Mouse (Mus musculus) testis, postnatal 14 days (tissue): ENCODE data around the gene Pnma1.

Experiments used
- DNase-seq: peaks from one replicate; pipeline ENCODE4 v3.0.0; 2021; ENCODE audit warnings: low spot score

Gene Pnma1

GRCm38 (mm10) chr12:84153414-84153813 is 5.1 kb upstream of the Pnma1 start:
- DNase-seq: no peak

GRCm38 (mm10) chr12:84152352-84153190 is 4.3 kb upstream of the Pnma1 start:
- DNase-seq: no peak

GRCm38 (mm10) chr12:84151911-84152310 is 3.6 kb upstream of the Pnma1 start:
- DNase-seq: no peak

- no peak for DNase-seq
These were observed 2.7 kb upstream of the Pnma1 start for GRCm38 (mm10) chr12:84150976-84151375.

- no peak for DNase-seq
These were observed 1.7 kb upstream of the Pnma1 start for GRCm38 (mm10) chr12:84149971-84150370.

- no peak for DNase-seq
These were observed 328 bp upstream of the Pnma1 start for GRCm38 (mm10) chr12:84148622-84149012.

- no peak for DNase-seq
These were observed 5.8 kb downstream of the Pnma1 start for GRCm38 (mm10) chr12:84142281-84143050.

- no peak for DNase-seq
These were observed 7.0 kb downstream of the Pnma1 start for GRCm38 (mm10) chr12:84141271-84141670.

- no peak for DNase-seq
These were observed 8.2 kb downstream of the Pnma1 start for GRCm38 (mm10) chr12:84140135-84140534.

GRCm38 (mm10) chr12:84137131-84137530 is 11.2 kb downstream of the Pnma1 start:
- DNase-seq: no peak

GRCm38 (mm10) chr12:84132265-84132664 is 16.0 kb downstream of the Pnma1 start:
- no peak for DNase-seq

GRCm38 (mm10) chr12:84129931-84130330 is 18.4 kb downstream of the Pnma1 start:
- DNase-seq: no peak

- DNase-seq: no peak
These were observed 19.7 kb downstream of the Pnma1 start for GRCm38 (mm10) chr12:84128576-84128975.

- DNase-seq: no peak
These were observed 21.4 kb downstream of the Pnma1 start for GRCm38 (mm10) chr12:84126899-84127298.

GRCm38 (mm10) chr12:84125892-84126291 is 22.4 kb downstream of the Pnma1 start:
- no peak for DNase-seq

GRCm38 (mm10) chr12:84119584-84119983 is 28.7 kb downstream of the Pnma1 start:
- no peak for DNase-seq

GRCm38 (mm10) chr12:84114153-84114994 is 33.9 kb downstream of the Pnma1 start, which contains the start of gene Dnal1:
Dnal1 (plus strand) TSS chr12:84114366.
- peak; percentile 89 for DNase-seq

GRCm38 (mm10) chr12:84113676-84114075 is 34.6 kb downstream of the Pnma1 start:
- no peak for DNase-seq

- no peak for DNase-seq
These were observed 37.5 kb downstream of the Pnma1 start for GRCm38 (mm10) chr12:84110814-84111213.

- DNase-seq: no peak
These were observed 38.4 kb downstream of the Pnma1 start for GRCm38 (mm10) chr12:84109924-84110323.

- no peak for DNase-seq
These were observed 40.6 kb downstream of the Pnma1 start for GRCm38 (mm10) chr12:84107692-84108091.

GRCm38 (mm10) chr12:84107012-84107411 is 41.3 kb downstream of the Pnma1 start:
- no peak for DNase-seq
